Mouse (Mus musculus): Measurements from ENCODE around the gene B4galnt1.
"Not testable (repeated sequence)": the region's sequence is repeated elsewhere in the genome, so short reads cannot be mapped to it uniquely, and the experiment has no call there.

The B4galnt1 gene

GRCm38 (mm10) chr10:127189116-127189650 is 24.2 kb downstream of the B4galnt1 start:
- DNase-seq (ENCODE audit: low spot score), result peak; percentile 91

- DNase-seq (ENCODE audit: low spot score), result peak; percentile 61
These were observed 24.8 kb downstream of the B4galnt1 start, which contains the start of gene Arhgef25 for GRCm38 (mm10) chr10:127189651-127190381. TSS of gene Arhgef25 (minus strand) at chr10:127190083.

- DNase-seq (ENCODE audit: low spot score), result peak; percentile 27
These were observed 25.6 kb downstream of the B4galnt1 start for GRCm38 (mm10) chr10:127190398-127191190.

- DNase-seq (ENCODE audit: low spot score), result peak; percentile 62
These were observed 26.4 kb downstream of the B4galnt1 start for GRCm38 (mm10) chr10:127191191-127192056.

GRCm38 (mm10) chr10:127192057-127192328 is 27.0 kb downstream of the B4galnt1 start:
- not testable (repeated sequence) for DNase-seq (ENCODE audit: low spot score)

GRCm38 (mm10) chr10:127193011-127193410 is 28.0 kb downstream of the B4galnt1 start:
- DNase-seq (ENCODE audit: low spot score), result no peak

- peak; percentile 85 for DNase-seq (ENCODE audit: low spot score)
These were observed 29.7 kb downstream of the B4galnt1 start for GRCm38 (mm10) chr10:127194428-127195327.

- DNase-seq (ENCODE audit: low spot score), result peak; percentile 70
These were observed 30.5 kb downstream of the B4galnt1 start, which contains the start of gene Dtx3 for GRCm38 (mm10) chr10:127195328-127196129. TSS of gene Dtx3 (minus strand) at chr10:127195728.

GRCm38 (mm10) chr10:127196392-127196791 is 31.4 kb downstream of the B4galnt1 start:
- peak; percentile 93 for DNase-seq (ENCODE audit: low spot score)

- DNase-seq (ENCODE audit: low spot score), result peak; percentile 17
These were observed 32.1 kb downstream of the B4galnt1 start for GRCm38 (mm10) chr10:127197104-127197503.

GRCm38 (mm10) chr10:127197505-127198110 is 32.6 kb downstream of the B4galnt1 start:
- DNase-seq (ENCODE audit: low spot score), result peak; percentile 29

- peak; percentile 12 for DNase-seq (ENCODE audit: low spot score)
These were observed 33.5 kb downstream of the B4galnt1 start for GRCm38 (mm10) chr10:127198492-127198891.

- DNase-seq (ENCODE audit: low spot score), result no peak
These were observed 34.0 kb downstream of the B4galnt1 start for GRCm38 (mm10) chr10:127199068-127199467.

- DNase-seq (ENCODE audit: low spot score), result no peak
These were observed 34.4 kb downstream of the B4galnt1 start for GRCm38 (mm10) chr10:127199474-127199873.

- peak; percentile 39 for DNase-seq (ENCODE audit: low spot score)
These were observed 35.3 kb downstream of the B4galnt1 start for GRCm38 (mm10) chr10:127200279-127200678.

GRCm38 (mm10) chr10:127203106-127203505 is 38.1 kb downstream of the B4galnt1 start:
- DNase-seq (ENCODE audit: low spot score), result no peak

- DNase-seq (ENCODE audit: low spot score), result no peak
These were observed 39.6 kb downstream of the B4galnt1 start for GRCm38 (mm10) chr10:127204589-127204988.

- DNase-seq (ENCODE audit: low spot score), result no peak
These were observed 40.3 kb downstream of the B4galnt1 start for GRCm38 (mm10) chr10:127205373-127205772.

GRCm38 (mm10) chr10:127208921-127209320 is 43.9 kb downstream of the B4galnt1 start:
- DNase-seq (ENCODE audit: low spot score), result no peak
